In the genomic region with DNA sequence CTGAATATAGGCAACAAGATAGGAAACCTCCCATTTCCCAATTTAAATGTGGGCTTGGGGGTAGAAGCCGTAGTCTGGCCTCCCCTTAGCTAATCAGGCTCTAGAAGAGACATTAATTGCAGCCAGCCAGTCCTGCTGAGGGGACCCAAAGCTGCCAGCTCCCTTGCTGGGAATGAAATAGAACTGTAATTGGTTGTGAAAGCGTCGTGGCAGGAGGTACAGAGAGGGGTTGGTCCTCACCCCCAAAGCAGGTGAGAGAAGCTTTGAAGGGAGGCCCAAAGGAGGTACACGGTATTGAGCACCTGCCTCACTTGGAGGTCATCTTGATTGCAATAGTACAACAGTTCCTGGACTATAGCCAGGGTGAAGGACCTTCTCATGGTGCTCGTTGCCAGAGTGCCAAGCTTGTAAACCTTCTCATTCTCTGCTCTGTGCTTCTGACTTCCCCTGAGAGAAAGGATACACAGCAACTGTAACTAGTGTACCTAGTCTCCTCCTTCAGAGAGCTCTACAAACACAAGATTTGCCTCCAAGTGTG, we compare ENCODE assay signal across 15 mouse cellular contexts.
DNase-seq lines count a peak whose midpoint lies in the region; ATAC-seq and TF ChIP-seq lines count a peak whose summit lies in the region.
"Had no signal": no experiment of that assay in that cellular context is flagged by ENCODE, and none has a peak within 500 bp of the region (broad histone marks: within the 10 kb centered on the region; RNA-seq: fewer than 3 reads in every experiment).

No protein-coding gene starts in this region.

- H3K4me3 ChIP-seq in megakaryocyte, embryonic 14.5 days (replicated peaks), result peak overlapping the region; percentile 51
- no peak overlapping the region for H3K4me3 ChIP-seq in lung, adult 2 months (replicated peaks; ENCODE audit: extremely low read depth, low read depth, low read length)
- H3K4me3 ChIP-seq: gastrocnemius, adult 2 months had no signal

- H3K27me3 ChIP-seq in megakaryocyte, embryonic 14.5 days (replicated peaks), result peaks cover 2% of the 10 kb centered on the region

- H3K36me3 ChIP-seq in megakaryocyte, embryonic 14.5 days (replicated peaks; ENCODE audit: low read length), result no peaks in the 10 kb centered on the region

- peaks cover 9% of the 10 kb centered on the region; the same call in 1 of the 2 replicates for H3K9me3 ChIP-seq in megakaryocyte, embryonic 14.5 days

- no peaks in the 10 kb centered on the region; the same call in 1 of the 2 replicates for H3K4me1 ChIP-seq in megakaryocyte, embryonic 14.5 days
- H3K4me1 ChIP-seq in lung, adult 2 months (ENCODE audit: control insufficient read depth, insufficient read depth, low read length), result 0 out of 2 replicates have a peak, but pooled peaks cover 3% of the 10 kb centered on the region

- TF ChIP-seq CTCF in lung, adult 2 months (IDR thresholded peaks at IDR 0.05; ENCODE audit: insufficient read depth, low read length), result no peak

- no peak for TF ChIP-seq POLR2A in lung, adult 2 months (IDR thresholded peaks at IDR 0.05; ENCODE audit: borderline replicate concordance, extremely low read depth, low read depth, low read length)

- ATAC-seq in cerebellum, adult (ENCODE audit: insufficient number of reproducible peaks, low FRiP score, low TSS enrichment), result 0 out of 2 replicates have a peak, but pooled peaks have one; percentile 7
- ATAC-seq in megakaryocyte, adult 5-6 weeks (ENCODE audit: poor library complexity, severe bottlenecking), result no peak
- ATAC-seq in erythroblast, adult 5-6 weeks (replicated peaks; ENCODE audit: low FRiP score, poor library complexity, severe bottlenecking), result no peak
- ATAC-seq: forebrain, embryonic 16.5 days had no signal

- no peak for DNase-seq in cerebellum, adult 8-10 months
- peak; percentile 11 for DNase-seq in lung, adult 2 months
- DNase-seq in thymus, postnatal 10 days (ENCODE audit: low spot score in 2 of 2), result no peak
- no peak for DNase-seq in gastrocnemius, postnatal 10 days
- DNase-seq: adrenal gland, postnatal 25 days; gastrocnemius, adult 2 months; heart, postnatal 14 days; kidney, adult 18-20 months; kidney, postnatal 25 days; thymus, adult 2 months had no signal

- WGBS in lung, adult 2 months, result 45% methylated on average over 5 of the region's 5 CpGs
